Mouse (Mus musculus) forebrain, embryonic 14.5 days (tissue): Measurements from ENCODE around the gene Mkln1. TPM values are rescaled to one million over a fixed set of nuclear protein-coding genes. Genes with fewer than 3 reads are reported as not detected.

Experiments
- ATAC-seq: fragments of 200-750 bp; cut with Nextera tagmentation; 2 replicates; pipeline ENCODE4 v1.8.0; 2017; ENCODE audit warnings: mild to moderate bottlenecking, moderate library complexity
- DNase-seq: peaks from one replicate; pipeline ENCODE4 v3.0.0-alpha.2; 2015; ENCODE audit warnings: low spot score
- H3K27ac ChIP-seq: fragments of 300-500 bp; sonication (generic); 2 replicates; pipeline ENCODE4 v1.5.1; 2014; ENCODE audit warnings: low read depth, mild to moderate bottlenecking, control low read depth, low read length, moderate library complexity
- H3K27me3 ChIP-seq: fragments of 300-500 bp; sonication (generic); replicated peaks from 2 replicates; pipeline ENCODE4 v1.6.1; 2014; ENCODE audit warnings: low read length, control low read depth, mixed read lengths; ENCODE audit not compliant: control insufficient read depth, insufficient read depth
- H3K36me3 ChIP-seq: fragments of 300-500 bp; sonication (generic); 2 replicates; pipeline ENCODE4 v1.6.1; 2014; ENCODE audit warnings: low read length, control low read depth; ENCODE audit not compliant: control insufficient read depth, insufficient read depth
- H3K4me1 ChIP-seq: fragments of 300-500 bp; sonication (generic); 2 replicates; pipeline ENCODE4 v1.6.1; 2014; ENCODE audit warnings: antibody characterized with exemption, low read length, control low read depth; ENCODE audit not compliant: control insufficient read depth, insufficient read depth
- H3K4me2 ChIP-seq: fragments of 300-500 bp; sonication (generic); 2 replicates; pipeline ENCODE4 v1.6.1; 2014; ENCODE audit warnings: mild to moderate bottlenecking, control low read depth, low read length
- H3K4me3 ChIP-seq: fragments of 300-500 bp; sonication (generic); 2 replicates; pipeline ENCODE4 v1.5.1; 2014; ENCODE audit warnings: low read depth, low read length, control low read depth
- H3K9ac ChIP-seq: fragments of 300-500 bp; sonication (generic); 2 replicates; pipeline ENCODE4 v1.6.1; 2014; ENCODE audit warnings: mild to moderate bottlenecking, low read length, control low read depth, moderate library complexity
- H3K9me3 ChIP-seq: fragments of 300-500 bp; sonication (generic); replicated peaks from 2 replicates; pipeline ENCODE4 v1.6.1; 2016; ENCODE audit warnings: low read length, control low read depth, mixed read lengths; ENCODE audit not compliant: control insufficient read depth
- WGBS: fragments of 180-500 bp; shearing (Covaris S2); extraction: QIAGEN DNeasy Blood & Tissue Kit; methylation state at CpG from one replicate; pipeline ENCODE4 v1.1.7; 2014; 5-methylcytosine and 5-hydroxymethylcytosine counted together
- polyA plus RNA-seq: library from polyadenylated mRNA; unstranded; fragments of >200 nt; fragmentation: Nextera tagmentation; extraction: Ambion mirVana; gene quantifications from 2 replicates; pipeline ENCODE4 v1.2.1, GENCODE M21; 2014

Mkln1 gene
- polyA plus RNA-seq, 1 experiment from 2014 or later = 156 TPM

- Histone ChIP-seq H3K4me1 (no peaks in the 10 kb centered on the region), H3K9ac (no peak overlapping the region), H3K4me2 (no peak overlapping the region), H3K27me3 (no peaks in the 10 kb centered on the region), H3K9me3 (no peaks in the 10 kb centered on the region), H3K4me3 (no peak overlapping the region), H3K36me3 (peaks cover 54% of the 10 kb centered on the region), H3K27ac (no peak overlapping the region)
- ATAC-seq (no peak), DNase-seq (no peak)
- WGBS = 92% methylated on average over 4 of the region's 4 CpGs
Measured at GRCm38 (mm10) chr6:31523657-31524056, 125.1 kb downstream of the Mkln1 start.

GRCm38 (mm10) chr6:31524121-31524520, 125.6 kb downstream of the Mkln1 start:
- H3K36me3 ChIP-seq = peaks cover 53% of the 10 kb centered on the region
- DNase-seq = no peak
- H3K4me1 ChIP-seq = no peaks in the 10 kb centered on the region

DNA sequence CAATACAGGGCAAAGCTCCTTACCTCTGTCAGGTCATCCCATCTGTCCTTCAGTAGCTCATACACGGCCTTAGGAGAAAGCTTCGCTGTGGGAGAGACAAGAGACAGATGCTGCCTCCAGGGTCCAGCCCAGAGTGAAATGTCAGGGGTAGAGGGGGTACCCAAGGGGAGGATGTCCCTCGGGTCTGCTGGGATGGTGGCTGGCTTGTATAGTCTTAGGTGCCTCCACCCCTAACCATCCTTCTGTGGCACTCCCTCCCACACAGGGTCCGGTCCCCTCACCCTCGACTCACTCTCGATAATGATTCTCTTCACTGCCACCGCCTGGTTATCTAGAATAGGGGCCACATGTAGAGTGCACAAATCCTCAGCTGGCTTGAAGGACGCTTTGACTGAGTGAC, 126.1 kb downstream of the Mkln1 start:
- H3K4me2 ChIP-seq = no peak overlapping the region
- no peak for ATAC-seq
- H3K36me3 ChIP-seq = peaks cover 53% of the 10 kb centered on the region
- H3K27me3 ChIP-seq = no peaks in the 10 kb centered on the region
- H3K9ac ChIP-seq = no peak overlapping the region
- no peaks in the 10 kb centered on the region for H3K9me3 ChIP-seq
- DNase-seq = no peak
- H3K4me3 ChIP-seq = no peak overlapping the region
- H3K4me1 ChIP-seq = no peaks in the 10 kb centered on the region
- no peak overlapping the region for H3K27ac ChIP-seq
- 96% methylated on average over 8 of the region's 8 CpGs for WGBS

More at GRCm38 (mm10) chr6:31524121-31524520, 125.6 kb downstream of the Mkln1 start:
- Histone ChIP-seq H3K9ac (no peak overlapping the region), H3K27ac (no peak overlapping the region), H3K9me3 (no peaks in the 10 kb centered on the region), H3K27me3 (no peaks in the 10 kb centered on the region), H3K4me3 (no peak overlapping the region), H3K4me2 (no peak overlapping the region)
- 94% methylated on average over 13 of the region's 13 CpGs for WGBS
- ATAC-seq = no peak

GRCm38 (mm10) chr6:31525231-31525900, 126.8 kb downstream of the Mkln1 start:
- no peaks in the 10 kb centered on the region for H3K9me3 ChIP-seq
- peaks cover 53% of the 10 kb centered on the region for H3K36me3 ChIP-seq
- no peak overlapping the region for H3K9ac ChIP-seq
- H3K4me2 ChIP-seq = no peak overlapping the region
- no peaks in the 10 kb centered on the region for H3K4me1 ChIP-seq
- no peak overlapping the region for H3K27ac ChIP-seq
- peak; percentile 78 for DNase-seq
- no peaks in the 10 kb centered on the region for H3K27me3 ChIP-seq
- WGBS = 72% methylated on average over 6 of the region's 6 CpGs
- no peak overlapping the region for H3K4me3 ChIP-seq
- ATAC-seq = peak; percentile 64

DNA sequence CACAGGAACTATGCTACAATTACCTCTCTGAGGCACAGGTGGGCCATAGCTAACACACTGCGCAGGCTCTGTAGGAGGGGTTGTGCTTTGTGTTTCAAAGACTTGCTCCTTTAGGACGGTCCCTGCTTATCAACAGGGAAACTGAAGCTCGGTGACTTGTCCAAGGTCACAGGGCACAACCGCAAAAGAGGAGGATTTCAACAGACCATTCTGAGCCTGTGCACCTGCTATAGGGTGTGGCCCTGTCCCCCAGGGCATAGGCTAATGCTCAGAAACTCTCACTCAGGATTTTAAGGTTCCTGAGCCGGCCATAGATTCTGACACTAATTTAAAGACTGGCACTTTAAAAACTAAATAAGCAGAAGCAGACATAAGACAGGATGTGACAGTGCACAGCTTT, 128.4 kb downstream of the Mkln1 start:
- no peak overlapping the region for H3K4me3 ChIP-seq
- no peaks in the 10 kb centered on the region for H3K4me1 ChIP-seq
- DNase-seq = no peak
- no peaks in the 10 kb centered on the region for H3K27me3 ChIP-seq
- 90% methylated on average over 5 of the region's 5 CpGs for WGBS
- no peak overlapping the region for H3K27ac ChIP-seq
- H3K4me2 ChIP-seq = no peak overlapping the region
- H3K9me3 ChIP-seq = no peaks in the 10 kb centered on the region
- no peak for ATAC-seq
- H3K36me3 ChIP-seq = peaks cover 51% of the 10 kb centered on the region
- H3K9ac ChIP-seq = no peak overlapping the region

DNA sequence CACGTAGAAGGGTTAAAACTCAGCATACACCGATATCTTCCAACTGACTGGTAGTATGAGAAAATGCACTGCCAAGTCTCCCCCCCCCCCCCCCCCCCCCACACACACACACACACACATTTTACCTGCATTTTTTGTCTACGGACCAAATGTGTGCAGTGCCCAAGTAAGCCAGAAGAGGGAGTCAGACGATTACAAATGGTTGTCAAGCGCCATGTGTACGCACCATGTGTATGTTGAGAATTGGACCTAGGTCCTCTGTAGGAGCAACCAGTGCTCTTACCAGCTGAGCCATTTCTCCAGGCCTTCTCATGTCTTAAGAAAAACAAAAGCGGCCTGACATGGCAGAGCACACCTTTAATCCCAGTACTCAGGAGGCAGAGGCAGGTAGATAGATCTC, 129.4 kb downstream of the Mkln1 start:
- Histone ChIP-seq H3K27ac (no peak overlapping the region), H3K9me3 (no peaks in the 10 kb centered on the region), H3K9ac (no peak overlapping the region), H3K4me1 (no peaks in the 10 kb centered on the region), H3K27me3 (no peaks in the 10 kb centered on the region), H3K4me3 (no peak overlapping the region), H3K36me3 (peaks cover 42% of the 10 kb centered on the region), H3K4me2 (no peak overlapping the region)
- WGBS = 73% methylated on average over 7 of the region's 7 CpGs
- DNase-seq (peak; percentile 68), ATAC-seq (no peak)

GRCm38 (mm10) chr6:31528339-31528738, 129.8 kb downstream of the Mkln1 start:
- Histone ChIP-seq H3K9me3 (no peaks in the 10 kb centered on the region), H3K27ac (no peak overlapping the region), H3K27me3 (no peaks in the 10 kb centered on the region), H3K4me3 (no peak overlapping the region), H3K36me3 (peaks cover 40% of the 10 kb centered on the region), H3K4me2 (no peak overlapping the region), H3K9ac (no peak overlapping the region), H3K4me1 (no peaks in the 10 kb centered on the region)
- DNase-seq (no peak), ATAC-seq (no peak)
- 91% methylated on average over 5 of the region's 5 CpGs for WGBS

DNA sequence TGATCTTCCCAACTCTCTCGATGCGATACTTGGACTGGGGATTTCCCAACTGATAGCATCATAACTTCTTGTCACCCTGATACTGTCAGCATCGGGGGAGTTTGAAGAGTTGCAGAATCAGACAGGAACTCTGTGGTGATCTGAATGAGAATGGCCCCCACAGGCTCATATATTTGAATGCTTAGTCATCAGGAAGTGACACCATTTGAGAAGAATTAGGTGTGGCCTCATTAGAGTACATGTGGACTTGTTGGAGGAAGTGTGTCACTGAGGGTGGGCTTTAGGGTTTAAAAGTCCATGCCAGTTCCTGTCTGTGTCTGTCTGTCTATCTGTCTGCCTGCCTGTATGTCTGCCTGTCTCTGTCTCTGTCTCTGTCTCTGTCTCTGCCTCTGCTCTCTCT, 133.3 kb downstream of the Mkln1 start:
- Histone ChIP-seq H3K9me3 (no peaks in the 10 kb centered on the region), H3K27me3 (no peaks in the 10 kb centered on the region), H3K36me3 (peaks cover 7% of the 10 kb centered on the region; the same call in 1 of the 2 replicates), H3K4me2 (no peak overlapping the region), H3K4me3 (no peak overlapping the region), H3K27ac (no peak overlapping the region), H3K4me1 (no peaks in the 10 kb centered on the region), H3K9ac (no peak overlapping the region)
- DNase-seq (no peak), ATAC-seq (no peak)
- 98% methylated on average over 3 of the region's 3 CpGs for WGBS

DNA sequence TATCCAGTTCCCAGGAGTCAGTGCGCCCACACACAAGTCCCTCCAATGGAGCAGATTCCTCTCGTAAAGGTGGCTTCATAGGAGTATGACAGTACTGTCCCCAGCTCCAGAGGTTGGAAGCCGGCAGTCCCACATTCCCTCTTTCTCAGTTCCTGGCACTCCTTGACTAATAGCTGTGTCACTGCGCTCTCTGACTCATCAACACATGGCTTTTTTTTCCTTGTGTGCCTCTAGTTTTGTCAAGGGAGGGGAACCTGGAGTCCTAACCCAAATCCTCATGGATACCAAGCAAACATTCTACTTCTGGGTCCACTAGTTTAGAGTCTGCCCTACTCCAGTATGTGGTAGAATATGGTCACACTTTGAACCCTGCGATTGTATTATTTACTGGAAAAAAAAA, 136.2 kb downstream of the Mkln1 start:
- Histone ChIP-seq H3K36me3 (no peaks in the 10 kb centered on the region), H3K4me1 (no peaks in the 10 kb centered on the region), H3K4me2 (no peak overlapping the region), H3K9ac (no peak overlapping the region), H3K27ac (no peak overlapping the region), H3K9me3 (no peaks in the 10 kb centered on the region), H3K4me3 (no peak overlapping the region), H3K27me3 (no peaks in the 10 kb centered on the region)
- no peak for ATAC-seq
- WGBS = 96% methylated on average over 5 of the region's 5 CpGs
- DNase-seq = no peak
